Mouse (Mus musculus) liver, postnatal 0 days (tissue): ENCODE results near the gene Jrkl.

Source experiments
- CTCF ChIP-seq: sonication (generic); IDR thresholded peaks from 2 replicates; pipeline ENCODE4 v1.5.1; 2016; ENCODE audit warnings: antibody characterized with exemption, low read depth
- EP300 ChIP-seq: IDR thresholded peaks from 2 replicates; pipeline ENCODE4 v1.6.1; 2016; ENCODE audit warnings: antibody characterized with exemption, low read depth, mild to moderate bottlenecking

- TF ChIP-seq CTCF, result no peak
- no peak for TF ChIP-seq EP300
These were observed 12.5 kb upstream of the Jrkl start for GRCm38 (mm10) chr9:13258173-13258572.
